Mouse (Mus musculus): ENCODE data around the gene Oaz1.
"Not testable (repeated sequence)": the region's sequence is repeated elsewhere in the genome, so short reads cannot be mapped to it uniquely, and the experiment has no call there.

Gene Oaz1

DNA sequence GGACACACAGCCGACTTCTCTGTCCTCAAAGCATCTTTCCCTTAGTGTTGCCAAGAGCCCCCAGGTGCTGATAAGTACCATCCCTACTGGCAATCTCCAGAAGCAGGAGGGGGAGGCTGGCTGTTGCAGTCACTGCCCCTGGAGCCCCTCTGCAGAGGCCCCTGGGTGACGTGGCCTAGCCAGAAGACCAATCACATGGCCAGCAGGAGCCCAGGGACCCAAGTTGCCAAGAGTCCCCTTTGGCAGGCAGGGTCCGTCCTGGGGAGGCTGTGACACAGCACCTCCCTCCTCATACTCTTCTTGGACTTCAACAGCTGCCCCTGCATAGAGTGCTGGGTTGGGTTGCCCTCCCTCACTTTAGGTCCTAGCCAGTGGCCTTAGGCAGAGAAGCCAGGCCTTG, 23.5 kb upstream of the Oaz1 start:
- DNase-seq (ENCODE audit: low spot score) = no peak

DNA sequence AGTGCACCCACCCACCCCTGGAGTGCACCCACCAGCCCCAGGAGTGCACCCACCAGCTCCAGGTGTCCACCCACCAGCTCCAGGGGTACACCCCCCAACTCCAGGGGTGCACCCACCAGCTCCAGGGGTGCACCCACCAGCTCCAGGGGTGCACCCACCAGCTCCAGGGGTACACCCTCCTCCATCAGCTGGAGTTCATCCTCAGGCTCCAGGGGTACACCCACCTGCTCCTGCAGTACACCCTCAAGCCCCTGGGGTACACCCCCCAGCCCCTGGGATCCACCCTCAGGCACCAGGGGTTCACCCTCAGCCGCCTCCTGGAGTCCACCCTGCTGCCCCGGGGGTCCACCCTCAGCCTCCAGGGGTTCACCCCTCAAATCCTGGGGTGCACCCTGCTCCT, 22.1 kb upstream of the Oaz1 start:
- no peak for DNase-seq (ENCODE audit: low spot score)

DNA sequence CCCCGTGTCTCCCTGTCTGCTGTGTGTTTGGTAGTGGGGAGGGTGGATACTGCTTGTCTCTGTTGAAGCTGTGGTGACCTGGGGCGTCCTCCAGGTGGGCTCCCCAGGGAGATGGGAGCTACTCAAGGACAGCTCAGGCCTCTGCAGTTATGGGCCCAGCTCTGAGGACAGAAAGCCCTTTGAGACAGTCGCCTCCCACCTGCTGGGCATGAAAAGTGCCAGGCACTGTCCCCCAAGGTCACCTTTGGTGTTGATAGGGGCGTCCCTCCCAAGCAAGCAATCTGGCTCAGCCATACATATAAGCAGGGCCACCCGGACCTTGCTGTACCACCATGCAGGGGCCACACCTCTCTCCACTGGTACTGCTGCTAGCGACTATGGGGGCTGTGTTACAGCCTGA, 21.5 kb upstream of the Oaz1 start, which contains the start of gene Amh:
TSS of gene Amh (plus strand) at position 328 of the 400 bp plus-strand sequence.
- no peak for DNase-seq (ENCODE audit: low spot score)

DNA sequence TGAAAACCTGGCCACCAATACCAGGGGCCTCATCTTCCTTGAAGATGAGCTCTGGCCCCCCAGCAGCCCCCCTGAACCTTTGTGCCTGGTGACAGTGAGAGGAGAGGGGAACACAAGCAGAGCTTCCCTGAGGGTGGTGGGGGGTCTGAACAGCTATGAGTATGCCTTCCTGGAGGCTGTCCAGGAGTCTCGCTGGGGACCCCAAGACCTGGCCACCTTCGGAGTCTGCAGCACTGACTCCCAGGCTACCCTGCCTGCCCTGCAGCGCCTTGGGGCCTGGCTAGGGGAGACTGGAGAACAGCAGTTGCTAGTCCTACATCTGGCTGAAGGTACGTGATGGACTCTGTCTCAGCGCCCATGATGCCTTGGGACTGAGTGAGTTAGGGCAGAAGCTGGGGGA, 21.1 kb upstream of the Oaz1 start:
- DNase-seq (ENCODE audit: low spot score) = no peak

DNA sequence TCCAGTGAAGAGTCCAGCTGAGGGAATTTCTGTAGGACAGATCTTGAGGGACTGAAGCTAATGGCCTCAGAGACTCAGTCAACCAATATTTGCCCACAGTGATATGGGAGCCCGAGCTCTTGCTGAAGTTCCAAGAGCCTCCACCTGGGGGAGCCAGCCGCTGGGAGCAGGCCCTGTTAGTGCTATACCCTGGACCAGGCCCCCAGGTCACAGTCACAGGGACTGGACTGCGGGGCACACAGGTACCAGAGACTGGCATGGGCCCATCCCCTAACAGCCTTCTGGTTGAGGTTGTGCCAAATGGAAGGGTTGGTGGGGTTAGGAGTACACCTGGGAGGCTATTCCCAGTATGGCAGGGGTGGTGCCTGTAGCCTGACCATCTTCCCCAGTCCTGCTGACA, 20.5 kb upstream of the Oaz1 start:
- DNase-seq (ENCODE audit: low spot score) = peak; percentile 78

DNA sequence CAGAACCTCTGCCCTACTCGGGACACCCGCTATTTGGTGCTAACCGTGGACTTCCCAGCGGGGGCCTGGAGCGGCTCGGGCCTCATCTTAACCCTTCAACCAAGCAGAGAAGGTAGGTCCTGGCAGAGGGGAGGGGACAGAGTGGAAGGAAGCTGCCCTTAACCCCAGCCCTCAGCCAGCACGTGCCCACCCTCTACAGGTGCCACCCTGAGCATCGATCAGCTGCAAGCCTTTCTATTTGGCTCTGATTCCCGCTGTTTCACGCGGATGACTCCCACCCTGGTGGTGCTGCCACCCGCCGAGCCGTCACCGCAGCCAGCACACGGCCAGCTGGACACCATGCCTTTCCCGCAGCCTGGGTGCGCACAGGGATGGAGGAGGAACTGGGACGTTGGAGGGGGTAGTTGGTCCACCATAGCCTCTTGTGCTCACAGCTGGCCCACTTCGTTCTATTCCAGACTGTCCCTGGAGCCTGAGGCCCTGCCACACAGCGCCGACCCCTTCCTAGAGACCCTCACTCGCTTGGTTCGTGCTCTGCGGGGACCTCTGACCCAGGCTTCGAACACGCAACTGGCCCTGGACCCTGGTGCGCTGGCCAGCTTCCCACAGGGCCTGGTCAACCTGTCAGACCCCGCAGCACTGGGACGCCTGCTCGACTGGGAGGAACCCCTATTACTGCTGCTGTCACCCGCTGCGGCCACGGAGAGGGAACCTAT, 20.0 kb upstream of the Oaz1 start:
- no peak for DNase-seq (ENCODE audit: low spot score)

DNA sequence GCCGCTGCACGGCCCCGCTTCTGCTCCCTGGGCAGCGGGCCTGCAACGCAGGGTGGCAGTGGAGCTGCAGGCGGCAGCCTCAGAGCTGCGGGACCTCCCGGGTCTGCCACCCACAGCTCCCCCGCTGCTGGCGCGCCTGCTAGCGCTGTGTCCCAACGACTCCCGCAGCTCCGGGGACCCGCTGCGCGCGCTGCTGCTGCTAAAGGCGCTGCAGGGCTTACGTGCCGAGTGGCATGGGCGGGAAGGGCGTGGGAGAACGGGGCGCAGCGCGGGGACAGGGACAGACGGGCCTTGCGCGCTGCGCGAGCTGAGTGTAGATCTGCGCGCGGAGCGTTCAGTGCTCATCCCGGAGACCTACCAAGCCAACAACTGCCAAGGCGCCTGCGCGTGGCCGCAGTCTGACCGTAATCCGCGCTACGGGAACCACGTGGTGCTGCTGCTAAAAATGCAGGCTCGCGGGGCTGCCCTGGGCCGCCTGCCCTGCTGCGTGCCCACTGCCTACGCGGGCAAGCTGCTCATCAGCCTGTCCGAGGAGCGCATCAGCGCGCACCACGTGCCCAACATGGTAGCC, 19.3 kb upstream of the Oaz1 start:
- peak; percentile 53 for DNase-seq (ENCODE audit: low spot score)

DNA sequence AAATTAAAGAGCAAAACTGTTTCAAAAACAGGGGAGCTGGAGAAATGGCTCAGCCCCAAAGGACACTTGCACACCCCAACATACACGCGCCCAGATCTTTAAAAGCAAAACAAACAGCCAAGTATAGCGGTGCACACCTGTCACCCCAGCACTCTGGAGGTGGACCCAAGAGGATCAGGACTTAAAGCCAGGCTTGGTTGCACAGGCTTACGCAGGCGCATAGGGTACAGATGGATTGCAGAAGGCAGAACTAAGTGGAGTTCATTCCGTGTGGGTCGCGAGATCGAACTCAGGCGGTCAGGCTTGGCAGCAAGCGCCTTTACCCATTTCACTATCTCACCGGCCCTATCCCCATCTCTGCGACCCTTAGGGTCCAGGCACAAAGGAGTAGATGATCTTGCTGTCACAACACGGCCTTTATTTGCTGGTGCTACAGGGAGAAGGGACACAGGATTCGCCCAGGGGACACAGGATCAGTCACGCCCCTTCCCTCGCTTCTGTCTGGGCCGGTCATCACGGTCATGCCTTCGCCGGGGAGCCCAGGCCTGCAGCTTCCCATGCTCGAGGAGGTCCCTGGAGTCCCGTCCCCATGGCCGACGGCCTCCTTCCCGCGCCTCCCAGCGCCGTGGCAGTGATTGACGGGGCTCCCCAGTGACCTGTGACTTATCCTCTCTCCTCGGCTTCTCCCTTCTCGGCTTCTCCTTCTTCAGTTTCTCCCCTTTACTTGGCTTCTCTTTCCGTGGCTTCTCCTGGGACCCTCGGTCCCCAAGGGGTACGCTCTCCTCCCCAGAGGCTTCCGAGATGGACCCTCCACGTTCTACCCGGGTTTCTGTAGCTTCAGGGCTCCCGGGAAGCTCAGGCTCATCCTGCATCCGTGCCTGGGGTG, 18.1 kb upstream of the Oaz1 start:
- DNase-seq (ENCODE audit: low spot score) = no peak

DNA sequence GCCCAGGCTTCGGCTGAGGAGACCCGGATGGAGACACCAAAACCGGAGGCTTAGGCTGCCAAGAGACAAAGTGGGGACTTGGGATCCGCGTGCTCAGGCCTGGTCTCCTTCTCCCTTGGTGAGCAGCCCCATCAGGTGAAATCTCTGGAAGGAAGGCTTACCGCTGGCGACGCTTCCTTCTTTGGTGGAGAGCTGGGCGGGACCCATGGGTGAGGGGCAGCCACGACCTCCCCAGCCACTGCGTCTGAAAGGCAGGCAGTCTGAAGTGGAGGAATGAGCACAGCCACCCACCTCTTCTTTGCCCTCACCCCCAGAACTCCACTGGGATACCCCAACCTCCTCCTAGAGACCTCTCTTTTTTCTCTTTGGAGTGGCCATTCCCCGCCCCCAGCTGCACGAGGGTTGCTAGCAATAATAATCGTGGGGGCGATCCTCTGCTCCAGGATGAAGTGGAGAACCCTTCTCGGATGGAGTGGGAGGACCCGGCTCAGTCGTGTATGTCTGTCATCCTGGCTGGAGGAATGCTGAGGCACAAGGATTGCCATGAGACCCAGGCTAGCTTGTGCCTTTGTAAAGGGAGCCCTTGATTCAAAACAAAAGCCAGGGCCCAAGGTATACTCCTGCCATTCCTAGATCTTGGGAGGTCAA, 17.3 kb upstream of the Oaz1 start:
- no peak for DNase-seq (ENCODE audit: low spot score)

DNA sequence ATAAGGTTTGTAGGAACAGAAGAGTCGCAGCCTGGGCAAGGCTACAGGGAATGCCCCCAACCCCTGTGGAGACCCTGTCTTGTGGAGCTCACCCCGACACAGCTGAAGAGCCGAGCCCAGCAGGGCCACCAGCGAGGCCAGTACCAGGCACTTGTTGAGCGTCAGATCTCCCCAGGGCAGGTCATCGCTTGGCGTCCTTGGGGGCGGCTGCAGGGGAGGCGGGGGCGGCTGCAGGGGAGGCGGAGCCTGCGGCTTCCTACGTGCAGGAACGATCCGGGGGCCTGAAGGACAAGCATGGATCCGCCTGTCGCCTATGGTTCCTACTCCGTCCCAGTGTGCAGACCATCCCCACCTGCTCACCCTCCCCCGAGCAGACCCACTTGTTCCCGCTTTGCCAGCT, 16.4 kb upstream of the Oaz1 start:
- DNase-seq (ENCODE audit: low spot score) = no peak

DNA sequence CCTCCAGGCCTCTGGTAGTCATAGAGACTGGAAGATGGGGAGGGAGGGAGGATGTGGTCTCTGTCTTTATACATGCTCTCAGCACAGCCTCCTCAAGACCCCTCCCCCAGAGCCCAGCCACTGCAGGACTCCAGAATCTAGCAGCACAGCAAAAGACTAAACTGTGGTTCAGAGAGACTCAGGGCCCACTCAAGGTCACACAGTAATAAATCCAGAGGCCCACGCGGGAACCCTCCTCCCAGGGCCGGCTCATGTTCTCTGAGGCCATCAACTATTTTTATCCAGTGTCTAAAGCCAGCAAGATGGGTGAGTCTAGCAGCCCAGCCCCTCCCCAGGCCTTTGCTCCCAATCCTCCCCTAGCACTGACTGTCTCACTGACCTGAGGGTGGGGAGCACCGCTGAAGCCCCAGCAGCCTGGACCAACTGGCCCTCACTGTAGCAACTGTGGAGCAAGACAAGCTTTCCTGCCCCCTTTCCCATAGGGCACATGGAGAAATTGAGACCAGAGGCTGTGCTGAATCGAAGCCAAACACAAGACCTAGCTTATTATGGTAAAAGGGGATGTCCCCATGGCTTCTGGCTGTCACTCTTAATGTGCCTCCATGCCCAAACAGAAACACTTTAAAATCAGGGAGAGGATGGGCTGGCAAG, 13.9 kb upstream of the Oaz1 start:
- no peak for DNase-seq (ENCODE audit: low spot score)

DNA sequence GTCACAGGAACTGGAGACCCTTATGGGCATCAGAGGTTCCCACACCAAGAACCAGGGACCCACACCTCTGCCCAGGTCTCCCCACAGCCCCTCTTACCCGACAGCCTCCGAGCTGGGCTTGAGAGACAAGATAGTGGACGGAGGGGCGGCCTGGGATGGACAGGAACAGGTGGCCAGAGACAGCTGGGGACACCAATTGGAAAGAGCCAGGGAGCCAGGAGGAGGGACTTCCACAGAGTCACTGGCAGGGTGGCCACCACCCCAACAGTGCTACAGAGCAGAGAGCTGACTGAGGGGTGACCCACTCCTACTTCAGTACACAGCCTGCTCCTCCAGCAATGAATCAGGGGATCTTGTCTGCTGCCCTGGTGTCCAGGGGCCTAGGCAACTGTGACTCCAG, 13.1 kb upstream of the Oaz1 start, which contains the start of gene Jsrp1:
TSS of gene Jsrp1 (minus strand) at position 133 of the 400 bp plus-strand sequence.
- DNase-seq (ENCODE audit: low spot score) = no peak

DNA sequence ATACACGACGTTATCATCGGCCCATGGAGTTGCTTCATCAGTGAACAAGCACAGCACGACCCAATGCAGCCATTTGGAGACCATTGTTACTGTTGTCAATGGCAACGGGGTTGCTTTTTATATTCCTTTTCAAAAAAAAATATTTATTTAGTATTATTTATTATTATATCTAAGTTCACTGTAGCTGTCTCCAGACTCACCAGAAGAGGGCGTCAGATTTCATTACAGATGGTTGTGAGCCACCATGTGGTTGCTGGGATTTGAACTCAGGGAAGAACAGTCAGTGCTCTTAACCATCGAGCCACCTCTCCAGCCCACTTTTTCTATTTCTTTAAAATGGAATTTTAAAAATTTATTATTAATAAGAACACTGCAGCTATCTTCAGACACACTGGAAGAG, 11.7 kb upstream of the Oaz1 start:
- no peak for DNase-seq (ENCODE audit: low spot score)

DNA sequence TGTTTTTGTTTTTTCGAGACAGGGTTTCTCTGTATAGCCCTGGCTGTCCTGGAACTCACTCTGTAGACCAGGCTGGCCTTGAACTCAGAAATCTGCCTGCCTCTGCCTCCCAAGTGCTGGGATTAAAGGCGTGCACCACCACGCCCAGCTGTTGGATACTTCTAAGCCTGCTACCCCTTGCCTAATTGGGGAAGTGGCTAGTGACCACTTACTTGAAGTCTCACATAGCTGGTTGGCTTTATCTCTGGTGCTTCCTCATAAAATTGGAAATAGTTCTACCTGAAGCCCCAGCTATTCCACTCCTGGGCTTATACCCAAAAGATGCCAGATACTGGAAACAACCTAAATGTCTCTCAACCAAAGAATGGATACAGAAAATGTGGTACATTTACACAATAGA, 10.2 kb upstream of the Oaz1 start:
- not testable (repeated sequence) for DNase-seq (ENCODE audit: low spot score)

DNA sequence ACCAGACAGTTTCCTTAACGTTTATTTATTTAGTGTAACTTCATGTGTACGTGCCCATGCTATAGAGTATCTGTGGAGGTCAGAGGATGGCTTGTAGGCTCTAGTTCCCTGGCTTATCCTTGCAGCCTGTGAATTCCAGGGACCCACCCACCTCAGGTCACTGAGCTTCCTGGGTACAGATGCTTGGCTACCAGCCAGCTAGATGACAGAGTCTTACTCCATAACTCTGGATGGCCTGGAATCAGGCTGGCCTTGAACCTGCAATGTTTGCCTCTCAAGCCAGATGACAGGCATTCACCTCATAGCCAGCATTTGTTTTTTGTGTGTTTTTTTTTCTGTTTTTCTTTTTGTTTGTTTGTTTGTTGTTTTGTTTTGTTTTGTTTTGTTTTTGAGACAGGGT, 9.3 kb upstream of the Oaz1 start:
- no peak for DNase-seq (ENCODE audit: low spot score)

DNA sequence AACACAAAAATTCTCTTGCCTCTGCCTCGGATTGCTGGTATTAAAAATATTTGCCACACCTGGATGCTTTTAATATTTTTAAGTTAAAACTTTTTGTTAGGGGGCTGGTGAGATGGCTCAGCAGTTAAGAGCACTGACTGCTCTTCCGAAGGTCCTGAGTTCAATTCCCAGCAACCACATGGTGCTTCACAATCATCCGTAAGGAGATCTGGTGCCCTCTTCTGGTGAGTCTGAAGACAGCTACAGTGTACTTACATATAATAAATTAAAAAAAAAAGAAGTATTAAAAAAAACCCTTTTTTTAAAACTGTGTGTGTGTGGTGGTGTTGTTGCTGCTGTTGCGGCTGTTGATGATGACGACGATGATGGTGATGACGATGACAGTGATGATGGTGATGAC, 8.5 kb upstream of the Oaz1 start:
- not testable (repeated sequence) for DNase-seq (ENCODE audit: low spot score)

DNA sequence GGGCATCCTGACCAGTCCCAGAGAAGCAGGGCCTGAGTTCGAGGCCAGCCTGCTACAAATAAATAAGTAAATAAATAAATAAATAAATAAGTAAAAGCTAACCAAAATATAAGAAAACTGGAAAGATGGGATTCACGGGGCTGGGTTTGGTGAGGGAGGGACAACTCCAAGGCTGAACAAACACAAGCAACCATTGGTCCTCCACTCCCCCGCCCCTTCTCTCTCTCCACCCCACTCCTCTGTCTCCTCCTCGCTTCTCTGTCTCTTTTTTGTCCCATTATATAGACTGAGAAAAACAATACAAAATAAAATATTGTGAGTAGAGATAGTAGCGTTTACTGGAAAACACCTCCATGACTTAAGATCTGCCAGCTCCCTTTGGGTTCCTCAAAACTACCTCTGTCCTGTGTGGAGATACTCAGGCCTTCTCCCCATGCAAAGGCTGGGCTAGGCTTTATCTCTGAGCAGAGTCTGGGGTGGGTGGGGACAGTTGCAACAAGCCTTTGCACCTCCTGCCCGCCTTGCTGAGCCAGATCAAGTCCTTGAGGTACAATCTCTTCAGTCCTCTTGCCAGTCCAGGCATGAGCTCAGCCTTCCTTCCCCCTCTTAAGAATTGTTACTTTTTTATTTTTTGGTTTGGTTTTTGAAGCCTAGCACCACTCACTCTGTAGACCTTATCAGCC, 7.7 kb upstream of the Oaz1 start:
- DNase-seq (ENCODE audit: low spot score) = no peak

DNA sequence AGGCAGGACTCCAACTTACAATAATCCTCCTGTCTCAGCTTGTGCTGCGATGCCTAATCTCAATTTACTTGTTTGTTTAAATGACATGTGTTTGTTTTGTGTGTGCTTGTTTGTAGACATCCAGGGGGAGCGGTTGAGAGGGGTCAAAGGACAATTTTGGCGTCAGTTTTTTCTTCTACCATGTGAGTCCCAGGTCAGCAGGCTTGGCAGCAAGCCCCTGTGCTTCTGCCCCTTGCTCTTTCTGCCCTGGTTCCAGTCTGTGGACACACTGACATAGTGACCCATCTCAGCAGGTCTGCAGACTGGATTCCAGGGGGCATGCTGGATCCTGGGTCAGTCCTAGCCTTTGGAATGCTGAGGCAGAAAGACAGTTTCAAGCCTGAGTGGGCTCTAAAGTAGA, 7.0 kb upstream of the Oaz1 start:
- no peak for DNase-seq (ENCODE audit: low spot score)

DNA sequence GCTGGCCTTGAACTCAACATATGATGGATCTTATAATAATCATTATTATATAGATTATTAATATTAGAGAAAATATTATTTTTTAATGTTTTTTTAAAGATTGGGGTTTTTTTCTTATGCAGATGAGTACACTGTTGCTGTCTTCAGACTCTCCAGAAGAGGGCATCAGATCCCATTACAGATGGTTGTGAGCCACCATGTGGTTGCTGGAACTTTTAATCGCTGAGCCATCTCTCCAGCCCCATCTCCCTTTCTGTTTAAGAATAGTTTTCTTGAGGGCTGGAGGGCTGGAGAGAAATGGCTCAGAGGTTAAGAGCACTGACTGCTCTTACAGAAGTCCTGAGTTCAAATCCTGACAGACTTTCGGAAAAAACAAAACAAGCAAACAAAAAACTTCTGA, 4.5 kb upstream of the Oaz1 start:
- DNase-seq (ENCODE audit: low spot score) = no peak

DNA sequence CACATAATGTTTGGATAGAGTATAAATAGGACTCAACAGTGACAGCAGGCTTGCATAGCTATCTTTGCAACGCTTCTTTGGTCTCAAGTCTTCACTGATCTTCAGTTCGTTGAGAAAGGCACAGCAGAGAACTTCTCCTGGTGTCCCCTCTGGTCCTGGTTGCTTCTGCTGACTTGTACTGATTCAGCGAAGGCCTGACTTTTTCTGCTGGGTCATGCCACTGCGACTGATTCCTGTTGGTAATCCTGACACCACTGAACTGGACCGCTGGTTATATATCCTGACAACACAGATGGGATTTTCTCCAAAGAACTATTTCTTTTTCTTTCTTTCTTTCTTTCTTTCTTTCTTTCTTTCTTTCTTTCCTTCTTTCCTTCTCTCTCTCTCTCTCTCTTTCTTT, 3.9 kb upstream of the Oaz1 start:
- DNase-seq (ENCODE audit: low spot score) = no peak

DNA sequence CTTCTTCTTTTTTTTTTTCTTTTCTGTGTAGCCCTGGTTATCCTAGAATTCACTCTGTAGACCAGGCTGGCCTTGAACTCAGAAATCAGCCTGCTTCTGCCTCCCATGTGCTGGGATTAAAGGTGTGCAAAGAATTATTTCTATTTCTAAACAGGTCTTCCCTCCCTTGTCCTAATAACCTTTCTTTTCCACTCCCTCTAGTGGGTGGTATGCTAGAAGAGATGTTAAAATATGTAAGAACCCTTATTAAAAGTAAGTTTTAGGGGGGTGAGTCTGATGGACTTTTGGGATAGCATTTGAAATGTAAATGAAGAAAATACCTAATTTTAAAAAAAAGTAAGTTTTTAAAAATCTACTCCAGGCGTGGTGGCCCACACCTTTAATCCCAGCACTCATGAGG, 3.1 kb upstream of the Oaz1 start:
- no peak for DNase-seq (ENCODE audit: low spot score)

Data from urinary bladder, postnatal 25 days (tissue).